ENCODE assay signal across 13 mouse cellular contexts in the genomic region with DNA sequence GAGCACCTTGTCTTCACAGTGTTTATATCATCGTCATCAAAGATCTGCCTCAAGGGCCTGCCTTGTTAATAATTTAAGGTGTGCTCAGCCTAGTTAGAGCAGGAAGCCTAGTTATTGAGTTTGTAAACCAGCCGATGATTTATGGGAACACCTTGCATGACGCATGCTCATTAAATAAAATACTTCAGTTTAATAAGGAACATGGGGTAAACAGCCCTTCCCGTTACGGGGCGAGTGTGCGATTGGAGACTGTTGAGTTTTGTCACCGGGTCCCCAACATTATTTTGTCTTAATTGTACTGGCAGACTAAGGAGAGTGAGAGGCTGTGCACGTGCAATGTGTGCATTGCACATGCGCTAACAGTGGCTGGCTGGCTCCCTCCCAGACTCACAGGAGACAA.
"Had no signal": no experiment of that assay in that cellular context is flagged by ENCODE, and none has a peak within 500 bp of the region (broad histone marks: within the 10 kb centered on the region; RNA-seq: fewer than 3 reads in every experiment).

No protein-coding gene starts in this region.

- H3K27me3 ChIP-seq: liver, embryonic 13.5 days had no signal

- ATAC-seq: midbrain, embryonic 15.5 days had no signal

- H3K4me2 ChIP-seq: liver, embryonic 13.5 days; midbrain, embryonic 15.5 days had no signal

- H3K36me3 ChIP-seq: liver, embryonic 13.5 days; midbrain, embryonic 10.5 days; midbrain, embryonic 15.5 days had no signal

- H3K9ac ChIP-seq: liver, embryonic 13.5 days; midbrain, embryonic 15.5 days had no signal

- H3K27ac ChIP-seq: liver, embryonic 13.5 days; midbrain, embryonic 10.5 days; midbrain, embryonic 15.5 days; stomach, postnatal 0 days had no signal

- H3K9me3 ChIP-seq: liver, embryonic 13.5 days; midbrain, embryonic 10.5 days; midbrain, embryonic 15.5 days had no signal

- H3K4me1 ChIP-seq: liver, embryonic 13.5 days had no signal

- DNase-seq: kidney, adult 11 months; kidney, postnatal 25 days; layer of hippocampus, adult 9-11 months; layer of hippocampus, postnatal 36 days; liver; liver, embryonic 13.5 days; lung, adult 18-20 months; lung, postnatal 36 days; right cerebral cortex, postnatal 25 days; thymus, postnatal 4 days had no signal

- H3K4me3 ChIP-seq: liver, embryonic 13.5 days; midbrain, embryonic 10.5 days; midbrain, embryonic 15.5 days had no signal
